Mouse (Mus musculus): ENCODE measurements at regions not wholly inside any gene's neighbourhood (a gene's known extent, or its start where the extent isn't known, plus 50 kb on each side); places are given as distances from the start of the nearest gene placed in this dataset.

- TF ChIP-seq CTCF (IDR thresholded peaks at IDR 0.05; ENCODE audit: borderline replicate concordance, control insufficient read depth, extremely low read depth, insufficient read depth, low read length, poor library complexity) (no peak), POLR2A (IDR thresholded peaks at IDR 0.05; ENCODE audit: control insufficient read depth, extremely low read depth, insufficient read depth, low read length, poor library complexity) (no peak)
- WGBS, result 85% methylated on average over 9 of the region's 9 CpGs
- H3K27ac ChIP-seq (ENCODE audit: control insufficient read depth, insufficient read depth, low read length), result no peak overlapping the region
- H3K27me3 ChIP-seq (ENCODE audit: control insufficient read depth, insufficient read depth, low read length), result no peaks in the 10 kb centered on the region
- no peaks in the 10 kb centered on the region for H3K36me3 ChIP-seq (ENCODE audit: control insufficient read depth, insufficient read depth, low read length)
- no peak for DNase-seq
- no peak overlapping the region for H3K4me3 ChIP-seq (ENCODE audit: control insufficient read depth, insufficient read depth, low read length)
- H3K4me1 ChIP-seq (replicated peaks; ENCODE audit: control insufficient read depth, insufficient read depth, low read length), result no peaks in the 10 kb centered on the region
These were observed 275.4 kb downstream of the Glrx3 start for GRCm38 (mm10) chr7:137712862-137713261.

GRCm38 (mm10) chr7:137713856-137714255 is 276.4 kb downstream of the Glrx3 start:
- no peak overlapping the region for H3K4me3 ChIP-seq (ENCODE audit: control insufficient read depth, insufficient read depth, low read length)
- no peaks in the 10 kb centered on the region for H3K36me3 ChIP-seq (ENCODE audit: control insufficient read depth, insufficient read depth, low read length)
- H3K4me1 ChIP-seq (replicated peaks; ENCODE audit: control insufficient read depth, insufficient read depth, low read length), result no peaks in the 10 kb centered on the region
- TF ChIP-seq CTCF (IDR thresholded peaks at IDR 0.05; ENCODE audit: borderline replicate concordance, control insufficient read depth, extremely low read depth, insufficient read depth, low read length, poor library complexity) (no peak), POLR2A (IDR thresholded peaks at IDR 0.05; ENCODE audit: control insufficient read depth, extremely low read depth, insufficient read depth, low read length, poor library complexity) (no peak)
- H3K27ac ChIP-seq (ENCODE audit: control insufficient read depth, insufficient read depth, low read length), result no peak overlapping the region
- no peaks in the 10 kb centered on the region for H3K27me3 ChIP-seq (ENCODE audit: control insufficient read depth, insufficient read depth, low read length)
- 88% methylated on average over 3 of the region's 3 CpGs for WGBS
- DNase-seq, result no peak

- no peak for TF ChIP-seq POLR2A (IDR thresholded peaks at IDR 0.05; ENCODE audit: control insufficient read depth, extremely low read depth, insufficient read depth, low read length, poor library complexity)
- no peak for TF ChIP-seq CTCF (IDR thresholded peaks at IDR 0.05; ENCODE audit: borderline replicate concordance, control insufficient read depth, extremely low read depth, insufficient read depth, low read length, poor library complexity)
- Histone ChIP-seq H3K36me3 (ENCODE audit: control insufficient read depth, insufficient read depth, low read length) (no peaks in the 10 kb centered on the region), H3K4me3 (ENCODE audit: control insufficient read depth, insufficient read depth, low read length) (no peak overlapping the region), H3K4me1 (replicated peaks; ENCODE audit: control insufficient read depth, insufficient read depth, low read length) (no peaks in the 10 kb centered on the region), H3K27me3 (ENCODE audit: control insufficient read depth, insufficient read depth, low read length) (no peaks in the 10 kb centered on the region), H3K27ac (ENCODE audit: control insufficient read depth, insufficient read depth, low read length) (no peak overlapping the region)
- no peak for DNase-seq
- WGBS, result 8% methylated on average over 12 of the region's 12 CpGs
These were observed 277.0 kb downstream of the Glrx3 start for GRCm38 (mm10) chr7:137714318-137714962.

DNA sequence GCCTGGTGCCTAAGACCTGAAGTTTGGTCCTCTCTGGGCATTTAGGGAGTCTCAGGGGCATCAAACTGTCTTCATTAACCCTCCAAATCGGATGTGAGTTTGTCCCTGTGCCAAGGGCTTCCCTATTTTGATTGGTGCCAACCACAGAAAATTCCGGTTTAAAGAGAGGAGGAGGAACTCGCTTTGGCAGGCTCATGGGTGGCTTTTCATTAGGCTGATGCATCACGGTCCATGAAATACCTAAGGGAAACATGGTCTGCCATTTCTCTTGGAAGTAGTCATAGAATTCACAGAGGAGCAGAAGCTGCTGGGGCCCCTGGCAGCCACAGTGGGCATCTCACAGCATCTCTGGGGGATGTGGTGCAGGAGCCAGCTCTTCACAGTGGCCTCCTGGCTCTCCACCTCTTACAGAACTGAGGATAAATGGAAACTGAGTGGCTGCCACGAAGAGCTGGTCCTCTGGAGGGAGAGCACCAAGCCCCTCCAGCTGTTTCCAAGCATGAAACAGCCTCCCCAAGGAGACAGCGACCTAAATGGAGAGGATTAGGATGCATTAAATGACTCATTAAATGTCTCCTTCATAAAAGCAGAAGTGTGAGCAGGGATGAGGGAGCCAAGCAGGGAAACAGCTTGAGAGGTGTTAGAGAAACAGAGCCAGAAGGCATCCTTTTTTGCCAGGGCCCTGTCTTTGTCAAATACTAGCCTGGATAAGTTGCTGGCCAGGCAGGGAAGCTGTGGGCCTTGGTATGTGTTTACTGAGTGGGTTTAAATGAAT is 277.9 kb downstream of the Glrx3 start:
- TF ChIP-seq POLR2A (IDR thresholded peaks at IDR 0.05; ENCODE audit: control insufficient read depth, extremely low read depth, insufficient read depth, low read length, poor library complexity) (no peak), CTCF (IDR thresholded peaks at IDR 0.05; ENCODE audit: borderline replicate concordance, control insufficient read depth, extremely low read depth, insufficient read depth, low read length, poor library complexity) (no peak)
- Histone ChIP-seq H3K36me3 (ENCODE audit: control insufficient read depth, insufficient read depth, low read length) (no peaks in the 10 kb centered on the region), H3K4me1 (replicated peaks; ENCODE audit: control insufficient read depth, insufficient read depth, low read length) (no peaks in the 10 kb centered on the region), H3K27me3 (ENCODE audit: control insufficient read depth, insufficient read depth, low read length) (no peaks in the 10 kb centered on the region), H3K4me3 (ENCODE audit: control insufficient read depth, insufficient read depth, low read length) (no peak overlapping the region), H3K27ac (ENCODE audit: control insufficient read depth, insufficient read depth, low read length) (no peak overlapping the region)
- DNase-seq, result no peak
- 75% methylated on average over 6 of the region's 6 CpGs for WGBS

DNA sequence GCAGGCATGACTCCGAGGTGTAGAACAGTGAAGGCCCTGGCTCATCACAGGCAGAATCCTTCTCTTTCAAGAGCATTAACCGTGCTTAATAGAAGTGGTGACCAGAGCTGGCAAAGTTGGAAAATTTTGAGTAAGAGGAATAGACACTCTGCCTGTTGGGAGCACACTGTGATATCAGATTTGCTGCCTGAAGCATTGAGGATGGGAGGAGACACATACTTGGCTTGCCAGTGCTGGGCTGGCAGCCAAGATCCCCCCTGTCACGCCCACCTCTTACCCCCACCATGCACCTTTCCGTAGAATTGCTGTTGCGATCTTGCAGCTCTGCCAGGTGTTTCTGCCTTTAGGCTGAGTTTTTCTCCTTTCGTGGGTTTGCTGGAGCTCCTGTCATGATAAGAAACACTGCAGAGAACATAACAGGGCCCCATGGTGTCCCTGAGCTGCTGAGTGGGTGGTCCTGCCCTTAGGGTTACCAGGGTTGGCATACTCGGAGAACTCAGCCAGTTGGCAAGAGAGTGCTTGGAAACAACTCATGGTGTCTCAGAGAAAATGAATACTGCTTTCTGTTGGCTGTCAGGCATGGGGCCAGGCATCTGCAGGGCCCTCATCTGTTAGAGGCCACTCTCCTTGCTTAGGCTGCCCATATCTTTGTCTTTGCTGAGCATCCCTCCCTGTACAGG is 286.1 kb downstream of the Glrx3 start:
- Histone ChIP-seq H3K36me3 (ENCODE audit: control insufficient read depth, insufficient read depth, low read length) (no peaks in the 10 kb centered on the region), H3K27ac (ENCODE audit: control insufficient read depth, insufficient read depth, low read length) (no peak overlapping the region), H3K4me3 (ENCODE audit: control insufficient read depth, insufficient read depth, low read length) (no peak overlapping the region), H3K27me3 (ENCODE audit: control insufficient read depth, insufficient read depth, low read length) (no peaks in the 10 kb centered on the region), H3K4me1 (replicated peaks; ENCODE audit: control insufficient read depth, insufficient read depth, low read length) (no peaks in the 10 kb centered on the region)
- no peak for TF ChIP-seq CTCF (IDR thresholded peaks at IDR 0.05; ENCODE audit: borderline replicate concordance, control insufficient read depth, extremely low read depth, insufficient read depth, low read length, poor library complexity)
- 84% methylated on average over 7 of the region's 7 CpGs for WGBS
- DNase-seq, result no peak

DNA sequence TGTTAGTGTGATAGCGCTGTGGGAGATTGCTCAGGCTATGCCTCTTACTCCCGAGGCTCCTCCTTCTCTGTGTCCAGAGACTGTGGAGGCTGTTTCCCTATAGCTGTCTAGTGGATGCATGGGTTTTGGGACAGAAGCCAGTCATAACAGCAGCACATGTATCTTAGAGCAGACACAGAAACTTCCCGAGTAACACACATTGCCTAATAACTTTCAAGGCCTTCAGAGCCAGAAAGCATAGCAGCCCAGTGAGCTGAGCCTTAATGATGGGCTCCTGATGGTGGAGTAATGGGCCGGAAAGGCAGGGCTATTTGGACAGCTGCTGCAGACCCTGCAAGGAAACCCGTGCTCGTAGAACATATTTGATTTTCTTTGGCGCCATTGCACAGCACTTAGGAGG is 288.6 kb downstream of the Glrx3 start:
- WGBS, result 89% methylated on average over 7 of the region's 7 CpGs
- H3K36me3 ChIP-seq (ENCODE audit: control insufficient read depth, insufficient read depth, low read length), result no peaks in the 10 kb centered on the region
- H3K27me3 ChIP-seq (ENCODE audit: control insufficient read depth, insufficient read depth, low read length), result no peaks in the 10 kb centered on the region
- H3K4me3 ChIP-seq (ENCODE audit: control insufficient read depth, insufficient read depth, low read length), result no peak overlapping the region
- H3K27ac ChIP-seq (ENCODE audit: control insufficient read depth, insufficient read depth, low read length), result no peak overlapping the region
- no peaks in the 10 kb centered on the region for H3K4me1 ChIP-seq (replicated peaks; ENCODE audit: control insufficient read depth, insufficient read depth, low read length)
- TF ChIP-seq CTCF (IDR thresholded peaks at IDR 0.05; ENCODE audit: borderline replicate concordance, control insufficient read depth, extremely low read depth, insufficient read depth, low read length, poor library complexity), result no peak
- no peak for TF ChIP-seq POLR2A (IDR thresholded peaks at IDR 0.05; ENCODE audit: control insufficient read depth, extremely low read depth, insufficient read depth, low read length, poor library complexity)
- DNase-seq, result no peak
